Mouse (Mus musculus): Measurements from ENCODE around the gene Fmo6.

Fmo6 gene

DNA sequence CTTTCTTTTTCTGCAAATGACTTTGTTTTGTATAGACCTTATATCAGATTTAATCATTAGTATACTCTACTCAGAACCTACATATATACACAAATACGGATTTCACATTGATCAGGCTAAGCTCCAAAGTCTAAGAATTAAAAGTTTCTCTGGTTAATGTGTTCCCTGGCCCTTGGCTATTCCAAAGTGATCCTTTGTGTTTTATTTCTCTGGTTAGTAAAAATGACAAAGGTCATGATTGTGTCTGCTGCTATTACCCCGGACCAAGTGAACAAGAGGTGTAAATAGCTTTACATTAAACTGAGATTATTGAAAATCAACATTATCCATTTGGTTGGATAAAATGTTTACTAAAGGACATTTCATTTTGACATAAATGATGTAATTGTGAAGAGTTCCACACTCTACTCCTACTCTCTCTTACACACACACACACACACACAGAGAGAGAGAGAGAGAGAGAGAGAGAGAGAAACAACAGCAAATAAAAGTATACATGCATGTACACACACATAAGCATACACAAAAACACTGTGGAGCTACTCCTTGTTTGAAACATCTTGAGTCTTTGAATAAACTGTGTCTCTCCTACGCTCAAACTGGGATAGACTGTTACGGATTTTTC is 22.3 kb downstream of the Fmo6 start:
- no peak for DNase-seq (ENCODE audit: low spot score in 2 of 2)

DNA sequence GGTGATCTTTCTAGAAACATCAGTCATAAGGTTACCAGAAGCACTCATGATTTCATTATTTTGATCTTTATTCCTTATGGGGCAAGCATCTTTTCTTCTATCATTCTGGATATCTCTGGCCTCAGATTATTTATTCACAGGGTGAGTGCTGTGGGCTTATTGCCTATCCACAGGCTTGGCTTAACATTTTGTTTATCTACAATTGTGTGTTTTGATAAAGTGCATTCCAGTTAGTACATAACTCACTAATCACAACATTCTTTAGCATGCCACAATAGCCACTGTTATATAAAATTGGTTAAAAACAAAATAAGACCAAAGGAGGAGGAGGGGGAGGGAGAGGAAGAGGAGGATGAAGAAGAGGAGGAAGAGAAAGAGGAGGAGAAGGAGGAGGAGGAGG is 25.2 kb downstream of the Fmo6 start:
- no peak for DNase-seq (ENCODE audit: low spot score in 2 of 2)

DNA sequence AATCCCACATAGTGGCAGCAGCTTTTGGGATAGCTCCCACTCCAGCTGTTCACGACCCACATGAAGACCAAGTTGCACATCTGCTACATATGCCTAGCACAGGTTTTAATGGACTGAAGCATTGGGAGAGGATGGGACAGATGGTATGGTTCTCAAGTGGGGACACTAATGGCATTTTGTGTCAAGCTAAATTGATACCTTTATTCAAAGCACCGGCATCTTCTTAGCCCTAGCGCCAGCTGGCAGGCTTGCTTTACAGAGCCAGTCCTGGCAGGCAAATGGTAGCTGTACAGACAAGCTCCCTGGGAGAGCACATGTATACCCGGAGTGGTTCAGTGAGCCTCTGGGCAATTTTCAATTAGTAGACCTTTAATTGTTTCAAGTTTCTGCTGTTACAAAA is 35.4 kb downstream of the Fmo6 start:
- DNase-seq (ENCODE audit: low spot score in 2 of 2): no peak

DNA sequence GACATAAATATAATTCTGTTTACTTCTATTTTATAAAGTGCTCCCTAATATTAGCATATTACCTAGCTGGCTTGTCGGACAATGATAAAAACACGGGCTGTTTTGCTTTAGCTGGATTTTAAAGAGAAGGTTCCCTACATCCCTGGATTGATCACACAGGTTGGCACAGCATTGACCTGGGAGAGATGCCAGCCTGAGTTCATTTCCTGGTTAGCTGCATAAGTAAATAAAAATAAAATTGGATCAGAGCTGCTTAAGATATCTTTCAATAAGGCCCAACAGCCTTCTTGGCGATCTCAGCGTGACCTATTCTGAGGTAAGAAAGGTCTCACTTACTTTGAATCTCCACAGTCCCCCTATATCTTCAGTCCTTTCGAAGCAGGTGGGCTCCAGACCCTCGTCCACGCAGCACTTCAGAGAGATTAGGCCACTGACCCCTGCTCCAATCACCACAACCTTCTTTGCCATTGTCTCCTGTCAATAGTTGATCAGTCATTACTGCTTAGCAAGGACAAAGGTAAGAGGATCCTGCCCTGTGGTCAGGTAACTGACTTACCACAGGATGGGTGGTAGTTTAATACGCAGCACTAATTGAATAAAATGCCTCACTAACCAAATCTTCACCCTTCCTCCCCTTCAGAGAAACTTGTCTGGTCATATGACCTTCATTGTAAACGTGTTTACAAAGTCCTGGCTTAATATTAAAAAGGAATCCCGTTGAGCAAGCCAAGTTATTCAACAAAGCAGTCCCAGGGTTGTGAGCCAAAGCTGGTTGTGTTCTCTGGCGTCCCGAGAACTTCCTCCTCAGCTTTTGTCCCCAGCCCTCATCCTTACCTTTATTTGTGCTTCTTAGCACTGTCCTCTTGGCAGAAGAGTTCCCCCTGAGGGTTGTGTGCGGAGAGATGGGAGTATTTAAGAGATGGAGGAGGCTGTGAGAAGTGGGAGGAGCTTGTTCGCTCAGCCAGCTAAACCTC is 39.2 kb downstream of the Fmo6 start, which contains the start of gene Fmo2:
Gene Fmo2, minus strand, starts transcription at position 889 of the 974 bp plus-strand sequence.
- DNase-seq (ENCODE audit: low spot score in 2 of 2): no peak

DNA sequence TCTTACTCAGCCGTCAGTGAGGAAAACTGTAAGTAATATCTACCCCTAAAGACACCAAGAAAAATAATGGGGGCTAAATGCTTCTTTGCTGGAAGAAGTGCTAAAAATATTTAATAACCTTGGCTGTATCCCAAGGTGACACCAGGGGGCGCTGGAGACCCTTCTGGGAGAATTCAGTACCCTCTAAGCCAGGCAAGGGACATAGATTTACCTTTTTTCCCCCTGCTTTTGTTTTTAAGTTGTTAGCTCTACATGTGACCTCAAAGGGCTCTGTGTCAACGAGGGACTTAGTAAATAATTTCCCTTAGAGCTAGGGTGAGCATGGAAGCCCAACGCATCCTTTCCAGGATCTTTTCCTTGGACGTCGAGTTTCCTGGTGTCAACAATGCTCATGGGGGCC is 41.4 kb downstream of the Fmo6 start:
- DNase-seq (ENCODE audit: low spot score in 2 of 2): peak in 1 of 2 experiments; percentile 57

DNA sequence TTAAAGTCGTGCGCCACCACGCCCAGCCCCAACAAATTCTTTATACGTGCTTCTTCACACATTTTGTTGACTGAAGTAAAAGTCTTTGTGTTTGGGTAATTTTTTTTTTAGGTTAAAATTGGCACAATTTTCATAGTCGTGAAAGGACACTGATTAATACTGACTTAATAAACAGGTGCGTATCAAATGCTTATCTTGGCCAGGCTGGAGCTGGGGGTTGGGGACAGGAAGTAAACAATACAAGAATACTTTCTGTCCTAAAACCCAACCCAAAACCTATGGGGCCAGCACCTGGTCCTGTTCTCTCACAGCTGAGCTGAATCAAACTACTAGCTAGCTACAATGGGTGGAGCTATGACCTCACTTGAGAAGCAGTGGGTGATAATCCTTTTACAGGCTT is 44.3 kb downstream of the Fmo6 start:
- no peak for DNase-seq (ENCODE audit: low spot score in 2 of 2)

DNA sequence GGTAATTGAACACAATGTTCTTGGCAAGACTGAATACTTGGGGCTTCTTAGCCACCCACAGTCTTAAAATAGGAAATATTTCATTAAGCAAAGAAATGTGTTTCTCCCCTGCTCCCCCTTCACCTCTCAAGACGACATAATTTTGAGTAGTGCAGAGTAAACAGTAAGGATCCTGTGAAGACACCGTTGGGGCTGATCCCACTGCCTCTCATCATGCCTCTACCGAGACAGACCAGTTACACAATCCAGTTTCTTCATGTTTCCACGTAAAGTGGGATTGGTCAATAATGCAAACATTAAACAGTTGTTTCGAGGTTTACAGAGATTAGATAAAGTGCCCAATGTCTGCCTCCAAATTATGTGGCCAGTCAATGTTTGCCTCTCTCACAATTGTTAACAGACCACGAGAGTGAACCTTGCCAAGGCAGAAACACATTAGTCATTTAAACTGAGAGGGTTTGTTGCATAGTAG is 45.3 kb downstream of the Fmo6 start:
- no peak for DNase-seq (ENCODE audit: low spot score in 2 of 2)

DNA sequence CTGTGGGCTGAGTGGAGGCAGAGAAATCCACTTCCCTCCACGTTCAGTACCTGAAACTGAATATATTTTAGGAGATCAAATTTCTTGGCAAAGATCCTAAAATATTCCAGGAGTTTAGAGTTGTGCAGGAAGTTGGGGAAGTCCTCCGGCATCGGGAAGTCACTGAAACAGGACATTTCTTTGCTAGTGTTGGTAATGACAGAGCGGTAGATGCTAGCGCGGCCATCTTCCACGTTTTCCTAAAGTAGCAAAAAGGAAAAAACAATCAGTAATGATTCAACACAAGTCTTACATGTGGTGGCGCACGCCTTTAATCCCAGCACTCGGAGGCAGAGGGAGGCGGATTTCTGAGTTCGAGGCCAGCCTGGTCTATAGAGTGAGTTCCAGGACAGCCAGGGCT is 48.7 kb downstream of the Fmo6 start:
- DNase-seq (ENCODE audit: low spot score in 2 of 2): no peak

DNA sequence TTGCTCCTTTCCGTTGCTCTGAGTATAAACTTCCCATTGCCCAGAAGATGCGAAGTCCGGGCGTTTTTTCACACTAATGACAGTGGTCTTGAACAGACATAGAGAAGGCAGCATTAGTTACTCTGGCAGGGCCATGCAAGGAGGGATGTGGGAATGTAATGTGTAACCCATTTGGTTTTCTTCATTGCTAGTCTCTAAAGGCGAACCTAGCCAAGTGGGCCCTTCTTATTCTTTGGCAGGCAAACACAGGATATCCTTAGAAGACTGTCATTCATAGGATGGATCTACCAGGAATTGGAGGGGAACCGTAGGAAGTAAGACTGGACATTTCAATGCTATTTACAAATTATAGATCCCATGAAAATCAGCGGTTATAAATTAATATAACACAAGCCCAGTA is 49.7 kb downstream of the Fmo6 start:
- no peak for DNase-seq (ENCODE audit: low spot score in 2 of 2)

DNA sequence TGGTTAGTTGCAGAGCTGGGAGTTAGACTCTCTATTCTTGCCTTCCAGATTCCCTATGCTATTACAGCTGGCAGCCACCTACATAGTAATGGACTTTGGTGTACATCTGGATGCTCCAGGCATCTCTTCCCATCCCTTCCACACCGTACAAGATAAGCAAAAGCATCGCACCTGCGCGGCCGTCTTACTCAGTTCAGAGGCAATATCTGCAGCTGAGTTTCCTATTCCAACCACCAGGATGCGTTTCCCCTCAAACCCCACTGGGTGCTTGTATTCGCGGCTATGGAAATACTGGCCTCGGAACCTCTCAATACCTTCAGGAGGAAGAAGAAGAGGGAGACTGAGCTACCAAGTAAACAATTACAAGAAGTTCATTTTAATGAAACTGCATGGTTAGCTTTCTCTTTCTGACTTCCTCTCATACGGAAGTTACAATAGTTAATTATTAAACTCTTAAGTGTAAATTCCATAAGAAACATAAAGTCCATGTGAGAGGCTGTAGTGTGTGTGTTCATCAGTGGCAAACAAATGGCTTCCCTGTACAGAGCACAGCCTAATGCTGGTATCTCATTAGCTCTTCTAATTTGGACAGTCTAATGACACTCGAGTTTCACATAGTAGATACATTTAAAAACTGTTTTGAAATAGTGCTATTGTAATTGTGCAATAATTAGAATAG is 51.0 kb downstream of the Fmo6 start:
- no peak for DNase-seq (ENCODE audit: low spot score in 2 of 2)

DNA sequence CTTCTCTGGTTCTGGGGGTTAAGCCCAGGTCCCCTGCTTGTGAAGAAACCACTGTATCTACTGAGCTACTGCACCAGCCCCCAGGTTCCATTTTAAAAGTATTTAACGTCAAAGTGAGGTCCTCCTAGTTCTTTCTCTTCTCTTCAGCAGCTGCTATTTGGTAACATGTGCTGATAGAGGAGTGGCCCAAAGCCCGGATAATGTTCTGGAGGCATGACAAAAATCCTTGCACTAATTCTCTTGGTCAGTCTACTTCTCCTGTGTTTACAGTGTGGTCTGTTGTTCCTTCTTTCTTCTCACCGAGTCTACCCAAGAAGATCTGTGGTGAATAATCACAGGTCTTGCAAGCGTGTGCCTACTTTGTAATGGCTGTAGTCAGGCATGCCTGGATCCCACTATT is 54.6 kb downstream of the Fmo6 start:
- no peak for DNase-seq (ENCODE audit: low spot score in 2 of 2)

DNA sequence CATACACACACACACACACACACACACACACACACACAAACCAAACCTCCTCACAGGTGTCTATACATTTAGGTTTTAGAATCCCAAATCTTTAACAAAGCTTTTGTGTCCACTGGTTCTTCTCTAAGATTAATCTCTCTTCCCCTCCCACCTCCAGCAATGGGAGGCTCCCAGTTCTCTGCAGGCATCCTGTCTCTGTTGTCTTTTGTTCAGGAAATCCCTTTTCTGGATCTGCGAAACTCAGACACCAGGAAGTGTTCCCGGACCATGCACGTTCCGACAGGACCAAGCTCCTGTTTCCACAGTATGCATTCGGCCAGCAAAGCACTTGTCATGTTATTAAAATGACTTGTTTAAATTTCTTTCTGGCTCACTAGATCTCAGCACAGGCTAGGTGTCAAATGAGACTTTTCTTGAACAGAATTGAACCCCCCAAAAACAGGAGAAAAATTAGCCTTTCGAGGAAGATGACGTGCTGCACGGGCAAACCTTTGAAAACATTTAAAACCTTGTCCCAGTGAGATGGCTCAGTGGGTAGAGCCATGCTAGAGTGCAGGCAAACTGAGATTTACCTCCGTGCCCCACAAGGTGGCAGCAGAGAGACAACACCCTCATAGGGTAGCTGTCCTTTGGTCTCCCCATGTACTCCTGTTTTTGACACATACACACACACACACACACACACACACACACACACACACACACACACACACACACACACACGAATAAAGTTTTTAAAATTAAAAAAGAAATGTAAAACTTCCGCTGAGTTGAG is 57.5 kb downstream of the Fmo6 start:
- peak in 1 of 2 experiments; percentile 32 for DNase-seq (ENCODE audit: low spot score in 2 of 2)

DNA sequence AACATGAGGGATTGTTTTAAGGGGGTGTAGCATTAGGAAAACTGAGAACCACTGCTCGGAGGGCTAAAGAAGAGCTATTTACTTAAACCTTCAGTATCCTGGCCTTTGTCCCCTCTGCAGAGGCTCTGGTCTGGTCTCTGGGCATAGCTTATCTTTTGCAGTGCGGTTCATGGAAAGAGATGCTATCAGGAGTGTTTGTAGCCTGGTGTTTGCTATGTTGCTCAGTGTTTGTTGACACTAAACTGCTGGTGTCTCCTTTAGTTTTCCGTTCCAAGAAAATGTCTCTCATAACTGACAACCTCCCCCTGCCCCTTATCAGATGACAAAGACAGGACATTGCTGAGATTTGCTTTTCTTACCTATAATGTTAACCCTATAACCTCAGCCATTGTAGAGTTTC is 62.2 kb downstream of the Fmo6 start:
- no peak for DNase-seq (ENCODE audit: low spot score in 2 of 2)

DNA sequence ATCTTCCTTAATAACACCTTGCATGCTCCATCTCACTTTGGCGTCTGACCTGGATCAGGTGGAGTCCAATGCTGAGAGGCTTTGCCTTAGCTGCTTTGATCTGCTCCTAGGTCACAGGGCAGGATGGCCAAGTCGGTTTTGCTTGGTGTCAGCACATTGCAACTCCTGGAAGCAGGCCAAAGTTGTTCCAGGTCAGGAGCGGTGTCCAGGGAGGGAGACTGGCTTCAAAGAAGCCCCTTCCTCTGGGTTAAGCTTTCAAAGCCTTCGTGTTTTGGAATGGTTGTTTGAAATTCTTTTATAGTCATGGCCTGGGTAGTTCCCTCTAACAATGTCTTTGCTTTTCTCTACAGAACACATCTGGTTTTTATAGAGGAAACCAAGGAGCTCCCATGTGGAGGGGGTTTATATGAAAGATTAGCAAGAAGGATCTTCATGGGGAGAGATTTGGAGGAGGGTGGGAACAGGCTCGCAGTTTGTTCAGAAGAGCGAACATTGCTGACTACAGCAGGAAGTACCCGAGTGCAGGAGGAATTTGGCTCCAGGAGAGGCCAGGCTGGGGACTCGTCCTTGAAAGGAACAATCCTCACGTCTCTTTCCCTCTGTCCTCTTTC is 65.5 kb downstream of the Fmo6 start:
- no peak for DNase-seq (ENCODE audit: low spot score in 2 of 2)

DNA sequence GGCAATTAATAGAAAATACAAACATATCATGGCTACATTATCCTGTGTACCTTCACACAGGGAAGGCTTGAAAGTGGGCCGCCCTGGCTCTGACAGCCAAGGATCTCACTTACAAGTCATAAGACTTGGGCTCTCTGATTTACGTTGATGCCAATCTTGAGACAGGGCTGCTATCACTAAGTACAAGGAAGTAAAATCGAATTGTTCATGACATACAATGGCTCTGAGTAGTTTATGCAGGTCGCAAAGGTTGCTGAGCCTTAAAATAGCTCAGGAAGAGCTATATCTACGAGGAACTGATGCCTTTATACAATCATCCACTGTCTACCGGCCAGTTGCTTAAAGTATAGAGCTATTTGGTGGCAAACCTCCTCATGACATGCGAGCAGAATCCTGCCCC is 66.3 kb downstream of the Fmo6 start:
- no peak for DNase-seq (ENCODE audit: low spot score in 2 of 2)

DNA sequence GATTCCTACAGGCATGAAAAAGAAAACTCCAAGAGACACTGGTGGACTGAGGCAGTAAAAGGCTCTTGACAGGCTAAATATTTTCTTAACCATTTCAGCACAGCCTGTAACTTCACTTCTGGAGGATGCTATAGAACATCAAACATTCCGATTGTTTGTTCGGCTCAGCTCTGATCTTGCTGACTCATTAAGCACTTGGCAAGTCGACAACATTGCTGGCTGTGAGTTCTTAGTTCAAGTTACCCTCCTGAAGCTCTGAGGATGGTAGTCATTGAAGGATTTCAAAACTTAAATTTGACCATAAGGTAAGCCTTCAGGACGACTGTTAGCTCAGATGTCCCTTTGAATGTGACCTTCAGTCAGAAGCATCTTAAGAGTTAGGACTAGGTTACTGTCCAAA is 69.9 kb downstream of the Fmo6 start:
- DNase-seq (ENCODE audit: low spot score in 2 of 2): no peak
